Mouse (Mus musculus) lung, embryonic 16.5 days (tissue): ENCODE results near the gene Galnt10. TPM values are rescaled to one million over a fixed set of nuclear protein-coding genes. Genes with fewer than 3 reads are reported as not detected.

ENCODE experiments used
- ATAC-seq: fragments of 200-750 bp; cut with Nextera tagmentation; 2 replicates; pipeline ENCODE4 v1.8.0; 2017; ENCODE audit warnings: low read depth, mild to moderate bottlenecking, moderate library complexity
- H3K27ac ChIP-seq: fragments of 300-500 bp; sonication (generic); 2 replicates; pipeline ENCODE4 v1.5.1; 2014; ENCODE audit warnings: mild to moderate bottlenecking, control low read depth, low read length
- H3K27me3 ChIP-seq: fragments of 300-500 bp; sonication (generic); 2 replicates; pipeline ENCODE4 v1.6.1; 2014; ENCODE audit warnings: low read depth, low read length, mixed read lengths; ENCODE audit not compliant: control insufficient read depth, insufficient read depth
- H3K36me3 ChIP-seq: fragments of 300-500 bp; sonication (generic); 2 replicates; pipeline ENCODE4 v1.6.1; 2014; ENCODE audit warnings: low read length; ENCODE audit not compliant: control insufficient read depth, insufficient read depth
- H3K4me1 ChIP-seq: fragments of 300-500 bp; sonication (generic); replicated peaks from 2 replicates; pipeline ENCODE4 v1.6.1; 2014; ENCODE audit warnings: low read length, mixed read lengths; ENCODE audit not compliant: control insufficient read depth, insufficient read depth
- H3K4me2 ChIP-seq: fragments of 300-500 bp; sonication (generic); 2 replicates; pipeline ENCODE4 v1.6.1; 2014; ENCODE audit warnings: low read depth, low read length, control low read depth
- H3K4me3 ChIP-seq: fragments of 300-500 bp; sonication (generic); 2 replicates; pipeline ENCODE4 v1.5.1; 2014; ENCODE audit warnings: mild to moderate bottlenecking, low read length, control low read depth
- H3K9ac ChIP-seq: fragments of 300-500 bp; sonication (generic); 2 replicates; pipeline ENCODE4 v1.6.1; 2014; ENCODE audit warnings: low read length, control low read depth
- H3K9me3 ChIP-seq: fragments of 300-500 bp; sonication (generic); 2 replicates; pipeline ENCODE4 v1.6.1; 2016; ENCODE audit warnings: low read length; ENCODE audit not compliant: control insufficient read depth
- WGBS: fragments of 180-500 bp; shearing (Covaris S2); extraction: QIAGEN DNeasy Blood & Tissue Kit; methylation state at CpG from one replicate; pipeline ENCODE4 v1.1.7; 2014; 5-methylcytosine and 5-hydroxymethylcytosine counted together
- polyA plus RNA-seq: library from polyadenylated mRNA; unstranded; fragments of >200 nt; fragmentation: Nextera tagmentation; extraction: Ambion mirVana; gene quantifications from 2 replicates; pipeline ENCODE4 v1.2.1, GENCODE M21; 2015

The Galnt10 gene
- polyA plus RNA-seq, 1 experiment from 2014 or later = 12.8 TPM

- peaks cover under 1% of the 10 kb centered on the region for H3K4me1 ChIP-seq
- peaks cover 98% of the 10 kb centered on the region for H3K27me3 ChIP-seq
- H3K36me3 ChIP-seq = no peaks in the 10 kb centered on the region
- H3K4me3 ChIP-seq = no peak within 1 kb of the TSS
- no peak within 1 kb of the TSS for H3K4me2 ChIP-seq
- 11% methylated on average over 23 of the region's 23 CpGs for WGBS
- no peak for ATAC-seq
- H3K27ac ChIP-seq = no peak within 1 kb of the TSS
- H3K9me3 ChIP-seq = no peaks in the 10 kb centered on the region
- no peak within 1 kb of the TSS for H3K9ac ChIP-seq
These were observed 187.4 kb downstream of the Galnt10 start, which contains the start of gene Hand1 for GRCm38 (mm10) chr11:57832552-57833201. Hand1 (minus strand) TSS chr11:57832818.

GRCm38 (mm10) chr11:57833296-57833977 lies 188.2 kb downstream of the Galnt10 start:
- Histone ChIP-seq H3K4me1 (no peaks in the 10 kb centered on the region), H3K27ac (no peak overlapping the region), H3K9me3 (no peaks in the 10 kb centered on the region), H3K4me3 (no peak overlapping the region), H3K27me3 (peaks cover 97% of the 10 kb centered on the region), H3K4me2 (no peak overlapping the region), H3K9ac (no peak overlapping the region), H3K36me3 (no peaks in the 10 kb centered on the region)
- ATAC-seq = no peak
- WGBS = 5% methylated on average over 30 of the region's 30 CpGs

GRCm38 (mm10) chr11:57834031-57834430 lies 188.8 kb downstream of the Galnt10 start:
- no peak for ATAC-seq
- Histone ChIP-seq H3K4me2 (no peak overlapping the region), H3K27me3 (peaks cover 97% of the 10 kb centered on the region), H3K9ac (no peak overlapping the region), H3K4me3 (no peak overlapping the region), H3K36me3 (no peaks in the 10 kb centered on the region), H3K9me3 (no peaks in the 10 kb centered on the region), H3K27ac (no peak overlapping the region), H3K4me1 (no peaks in the 10 kb centered on the region)
- 16% methylated on average over 6 of the region's 6 CpGs for WGBS

GRCm38 (mm10) chr11:57835331-57835730 lies 190.1 kb downstream of the Galnt10 start:
- no peaks in the 10 kb centered on the region for H3K36me3 ChIP-seq
- no peak overlapping the region for H3K9ac ChIP-seq
- no peak overlapping the region for H3K4me3 ChIP-seq
- ATAC-seq = no peak
- H3K9me3 ChIP-seq = no peaks in the 10 kb centered on the region
- no peak overlapping the region for H3K4me2 ChIP-seq
- H3K4me1 ChIP-seq = no peaks in the 10 kb centered on the region
- H3K27ac ChIP-seq = no peak overlapping the region
- H3K27me3 ChIP-seq = peaks cover 97% of the 10 kb centered on the region
- 23% methylated on average over 2 of the region's 2 CpGs for WGBS

GRCm38 (mm10) chr11:57835931-57836330 lies 190.7 kb downstream of the Galnt10 start:
- no peaks in the 10 kb centered on the region for H3K4me1 ChIP-seq
- no peak for ATAC-seq
- H3K27ac ChIP-seq = no peak overlapping the region
- H3K4me3 ChIP-seq = no peak overlapping the region
- H3K9me3 ChIP-seq = no peaks in the 10 kb centered on the region
- no peaks in the 10 kb centered on the region for H3K36me3 ChIP-seq
- H3K9ac ChIP-seq = no peak overlapping the region
- no peak overlapping the region for H3K4me2 ChIP-seq
- 14% methylated on average over 3 of the region's 3 CpGs for WGBS
- peaks cover 97% of the 10 kb centered on the region for H3K27me3 ChIP-seq

GRCm38 (mm10) chr11:57836401-57836800 lies 191.2 kb downstream of the Galnt10 start:
- Histone ChIP-seq H3K9ac (no peak overlapping the region), H3K4me2 (no peak overlapping the region), H3K27ac (no peak overlapping the region), H3K9me3 (no peaks in the 10 kb centered on the region), H3K4me1 (no peaks in the 10 kb centered on the region), H3K4me3 (no peak overlapping the region), H3K36me3 (no peaks in the 10 kb centered on the region), H3K27me3 (peaks cover 97% of the 10 kb centered on the region)
- ATAC-seq = no peak
- 10% methylated on average over 9 of the region's 9 CpGs for WGBS

Other genes starting within 250 kb of the Galnt10 start
- gene Fam114a2, start 126.8 kb upstream of the Galnt10 start, polyA plus RNA-seq = 85.9 and 92.7 TPM in 2 replicates
- 42.5 and 45.2 TPM in 2 replicates for gene Mfap3, start 126.8 kb upstream of the Galnt10 start, polyA plus RNA-seq
- gene Sap30l, start 156.2 kb downstream of the Galnt10 start, polyA plus RNA-seq = 4.8 and 6.1 TPM in 2 replicates
- 0.16 and 0.23 TPM in 2 replicates for gene Hand1, start 187.4 kb downstream of the Galnt10 start, polyA plus RNA-seq